Mouse (Mus musculus) regulatory T cell (primary cell): ENCODE data around the gene Ch25h.

Source experiments
- in situ Hi-C: fragments of 300-600 bp; cut with MboI, MseI; formaldehyde crosslinking; loops from one replicate; pipeline ENCODE4 v1.15.1; 2025; ENCODE audit warnings: high pct_unique_total_duplicates

Gene Ch25h

GRCm38 (mm10) chr19:34474991-34475971 is at the start of gene Ch25h:
Gene Ch25h (minus strand): TSS chr19:34475164.
- in situ Hi-C loops, result no loop called here

GRCm38 (mm10) chr19:34524646-34525045 is 49.7 kb upstream of the Ch25h start:
- in situ Hi-C loops, result no loop called here

DNA sequence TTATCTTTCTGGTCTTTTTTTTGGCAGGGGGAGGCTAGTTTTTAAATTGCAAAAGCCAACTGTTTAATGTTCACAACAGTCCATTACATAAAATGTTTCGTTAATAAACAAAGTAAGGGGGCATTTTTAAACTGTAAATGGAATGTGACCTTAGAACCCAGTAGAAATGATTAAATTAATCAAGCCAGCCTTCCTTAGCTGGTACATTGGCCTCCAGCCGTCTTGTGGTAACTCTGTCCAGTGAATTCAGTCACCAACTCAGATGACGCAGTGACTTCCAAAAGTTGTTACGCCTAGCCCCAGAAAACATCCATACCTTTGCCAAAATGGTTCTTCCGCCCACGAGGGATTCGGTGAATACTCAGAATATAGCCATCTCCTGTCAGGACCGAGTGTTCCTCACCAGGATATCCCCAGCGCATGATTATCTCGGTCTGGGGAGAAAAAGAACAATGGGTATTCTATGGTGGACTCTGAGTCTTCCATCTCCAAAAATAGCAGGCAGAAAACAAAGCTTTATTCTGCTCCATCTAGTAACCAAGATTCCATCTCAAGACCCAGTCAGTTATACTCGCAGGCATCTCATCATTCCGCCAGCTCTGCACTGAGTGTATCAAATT is 48.3 kb upstream of the Ch25h start:
- in situ Hi-C loops, result no loop called here

GRCm38 (mm10) chr19:34521978-34522377 is 47.0 kb upstream of the Ch25h start:
- in situ Hi-C loops, result no loop called here

- in situ Hi-C loops, result no loop called here
Observed at GRCm38 (mm10) chr19:34521361-34521760, 46.4 kb upstream of the Ch25h start.

DNA sequence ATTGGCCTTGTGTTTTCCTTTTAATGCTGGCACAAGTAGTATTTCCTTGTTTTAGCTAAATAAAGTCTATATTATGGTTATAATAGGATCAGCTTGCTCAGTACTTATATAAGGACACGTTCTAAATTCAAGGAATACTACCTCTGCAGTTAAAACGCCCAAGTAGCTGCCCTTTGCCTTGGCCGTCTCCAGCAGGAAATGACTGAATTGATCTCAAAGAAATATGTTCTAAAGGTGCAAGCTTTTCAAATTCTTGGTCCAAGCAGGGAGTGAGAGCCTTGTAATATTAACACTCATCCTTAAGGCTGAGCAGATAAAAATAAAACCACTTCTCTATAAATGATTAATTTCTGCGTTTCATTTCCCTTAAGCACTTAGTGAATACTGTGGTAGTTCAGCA is 45.1 kb upstream of the Ch25h start:
- in situ Hi-C loops, result no loop called here

- in situ Hi-C loops, result no loop called here
Observed at GRCm38 (mm10) chr19:34519646-34520045, 44.7 kb upstream of the Ch25h start.

- in situ Hi-C loops, result no loop called here
Observed at GRCm38 (mm10) chr19:34518786-34519185, 43.8 kb upstream of the Ch25h start.

DNA sequence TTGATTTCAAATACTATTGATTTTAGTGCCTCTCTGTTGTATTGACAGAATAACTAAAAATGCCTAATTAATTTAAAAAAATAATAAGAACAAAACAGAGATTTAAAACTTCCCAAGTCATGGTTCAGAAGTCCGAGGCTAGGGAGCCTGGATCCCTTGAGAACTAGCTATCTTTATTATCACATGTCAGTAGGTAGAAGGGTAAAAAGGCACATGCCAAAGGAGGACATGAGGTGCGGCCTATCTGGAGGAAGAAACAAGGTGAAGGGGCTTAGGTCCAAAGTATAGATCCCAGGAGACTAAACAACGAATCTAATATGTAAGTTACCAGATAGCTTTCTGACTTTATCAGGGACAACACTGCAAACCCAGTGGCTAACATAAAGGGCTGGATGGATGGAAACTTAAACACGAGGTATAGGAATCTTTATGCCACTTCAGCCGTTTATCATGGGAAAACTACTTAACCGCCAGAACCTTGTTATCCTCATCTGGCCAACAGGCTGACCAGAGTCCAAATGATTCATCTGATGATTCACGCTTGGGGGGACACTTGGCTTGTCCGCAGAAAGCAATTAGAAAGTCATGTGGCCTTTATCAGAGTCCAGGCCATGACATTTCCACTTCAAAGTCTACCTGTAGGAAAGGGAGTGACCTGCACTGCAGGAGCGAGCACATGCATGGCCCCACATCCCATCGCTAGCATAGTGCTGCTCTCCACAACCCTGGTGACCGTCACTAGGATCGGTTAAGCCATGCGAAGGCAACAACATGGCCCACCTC is 43.0 kb upstream of the Ch25h start:
- in situ Hi-C loops, result no loop called here

DNA sequence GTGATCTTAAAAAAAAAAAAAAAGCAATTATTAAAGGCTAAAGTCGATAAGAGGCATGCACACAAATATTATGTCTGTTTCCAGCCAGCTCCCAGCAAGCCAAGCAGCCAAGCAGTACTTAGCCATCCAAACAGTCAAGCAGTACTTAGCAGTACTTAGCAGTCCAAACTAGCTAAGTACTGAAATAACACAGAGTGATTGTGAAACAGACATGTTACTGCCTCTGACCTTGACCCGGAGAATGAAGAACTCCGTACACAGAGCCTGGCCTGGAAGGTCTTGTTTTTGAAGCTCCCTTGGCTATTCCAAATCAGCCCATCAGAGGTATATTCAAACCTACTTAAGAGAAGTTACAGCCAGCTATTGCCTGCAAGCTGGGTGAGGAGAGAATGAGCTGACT is 42.2 kb upstream of the Ch25h start:
- in situ Hi-C loops, result no loop called here

GRCm38 (mm10) chr19:34516346-34516745 is 41.4 kb upstream of the Ch25h start:
- in situ Hi-C loops, result no loop called here

GRCm38 (mm10) chr19:34515681-34516080 is 40.7 kb upstream of the Ch25h start:
- in situ Hi-C loops, result no loop called here

- in situ Hi-C loops, result no loop called here
Observed at GRCm38 (mm10) chr19:34511528-34511927, 36.6 kb upstream of the Ch25h start.

DNA sequence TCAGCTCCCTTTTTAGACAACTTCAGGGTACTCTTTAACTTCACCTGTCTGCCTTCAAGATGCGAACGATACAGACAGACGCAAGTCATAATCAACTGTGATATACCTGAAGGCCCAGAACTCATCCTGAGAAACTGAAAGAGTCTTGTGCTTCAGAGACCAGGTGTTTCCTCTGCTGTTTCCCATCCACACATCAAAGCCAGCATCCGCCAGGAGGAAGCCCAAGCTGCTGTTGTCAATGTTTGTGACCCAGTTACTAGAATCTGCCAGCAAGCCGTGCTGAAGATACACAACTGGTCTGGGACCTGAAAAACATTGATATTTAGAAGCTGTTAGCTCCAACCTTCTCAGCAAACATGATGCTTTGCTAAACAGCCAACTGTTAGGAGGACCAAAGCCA is 35.8 kb upstream of the Ch25h start:
- in situ Hi-C loops, result no loop called here

DNA sequence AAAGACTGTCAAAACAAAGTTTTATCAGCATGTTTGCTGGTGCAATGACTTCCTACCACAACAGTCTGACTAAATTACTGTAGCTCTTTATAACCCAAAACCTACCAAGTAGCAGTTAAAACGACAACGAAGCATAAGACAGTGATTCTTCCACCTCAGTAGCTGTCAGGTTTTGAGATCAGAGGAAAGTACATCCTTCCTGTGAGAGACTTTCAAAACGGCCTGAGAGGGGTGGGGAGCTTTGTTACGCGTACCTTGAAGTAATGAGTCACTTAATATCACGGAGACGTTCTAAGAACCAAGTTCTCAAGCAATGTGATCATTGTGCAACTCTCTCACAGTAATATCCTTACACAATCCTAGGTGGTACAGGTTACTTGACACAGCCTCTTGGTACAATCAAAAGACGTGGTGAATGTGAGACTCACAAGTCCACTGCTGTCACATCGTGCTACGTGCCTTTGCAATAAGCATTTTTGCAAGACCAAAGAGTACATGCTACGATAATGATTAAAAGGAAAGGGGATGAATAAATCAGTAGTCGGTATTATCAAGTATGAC is 30.3 kb upstream of the Ch25h start:
- in situ Hi-C loops, result no loop called here

DNA sequence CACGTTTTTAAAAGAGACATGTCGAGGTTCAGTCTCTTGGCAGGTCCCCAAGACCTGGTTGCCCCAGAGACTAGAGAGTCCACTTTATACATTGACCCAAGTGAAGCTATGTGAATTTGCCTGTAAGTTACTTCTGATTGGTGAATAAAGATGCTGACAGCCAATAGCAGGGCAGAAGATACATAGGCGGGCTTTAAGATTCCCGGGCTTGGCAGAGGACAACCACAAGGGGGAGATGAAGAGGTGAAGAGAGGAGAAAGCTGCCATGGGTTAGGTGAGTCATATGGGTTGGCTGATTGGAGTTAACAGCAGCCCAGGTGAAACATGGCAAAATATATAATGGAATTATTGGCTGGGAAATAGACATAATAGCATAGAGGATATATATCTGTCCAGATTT is 25.8 kb upstream of the Ch25h start:
- in situ Hi-C loops, result loop anchor here (5.0 kb wide), 1 partner anchor 47 kb away; no protein-coding TSS in a partner anchor

GRCm38 (mm10) chr19:34496353-34496752 is 21.4 kb upstream of the Ch25h start:
- in situ Hi-C loops, result no loop called here

GRCm38 (mm10) chr19:34493859-34494258 is 18.9 kb upstream of the Ch25h start:
- in situ Hi-C loops, result no loop called here

- in situ Hi-C loops, result loop anchor here (5.0 kb wide), 2 partner anchors 151 to 241 kb away; no protein-coding TSS in a partner anchor
Observed at GRCm38 (mm10) chr19:34483547-34483946, 8.6 kb upstream of the Ch25h start.

DNA sequence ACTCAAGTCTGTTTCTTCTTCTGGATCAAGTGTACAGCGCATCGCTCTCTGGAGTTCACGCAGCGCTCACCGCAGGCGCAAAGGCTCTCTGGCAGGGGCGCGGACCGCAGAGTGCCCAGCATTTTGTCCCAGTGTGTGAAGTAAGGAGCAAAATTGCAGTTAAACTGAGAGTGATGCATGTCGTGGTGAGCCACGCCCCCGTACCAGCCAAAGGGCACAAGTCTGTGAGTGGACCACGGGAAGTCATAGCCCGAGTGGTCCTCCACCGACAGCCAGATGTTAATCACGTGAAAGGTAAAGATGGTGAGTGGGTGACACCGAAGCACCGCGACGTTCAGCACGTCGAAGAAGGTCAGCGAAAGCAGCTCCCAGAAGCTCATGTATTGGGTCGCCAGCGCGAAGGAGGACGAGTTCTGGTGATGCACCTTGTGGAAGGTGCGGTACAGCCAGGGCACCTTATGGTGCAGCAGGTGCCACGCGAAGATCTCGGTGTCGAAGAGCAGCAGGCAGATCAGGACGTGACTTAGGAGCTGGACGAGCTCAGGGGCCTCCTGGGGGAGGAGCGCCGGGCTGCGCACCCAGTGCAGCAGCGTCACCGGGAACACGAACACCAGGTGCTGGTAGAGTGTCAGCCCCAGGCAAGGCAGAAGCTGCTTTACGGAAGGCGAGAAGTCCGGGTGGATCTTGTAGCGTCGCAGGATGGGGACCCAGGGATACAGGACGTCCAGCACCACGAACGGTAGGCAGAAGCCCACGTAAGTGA is 555 bp downstream of the Ch25h start:
- in situ Hi-C loops, result no loop called here

- in situ Hi-C loops, result no loop called here
Observed at GRCm38 (mm10) chr19:34471703-34472102, 3.3 kb downstream of the Ch25h start.
